Mouse (Mus musculus): ENCODE measurements around the gene Acsbg1. TPM values are rescaled to one million over a fixed set of nuclear protein-coding genes. Genes with fewer than 3 reads are reported as not detected.

Acsbg1 gene
- polyA plus RNA-seq, 1 experiment from 2014 or later: 2.9 TPM

GRCm38 (mm10) chr9:54683814-54684605, 22.3 kb upstream of the Acsbg1 start:
- Histone ChIP-seq H3K9me3 (ENCODE audit: control insufficient read depth, low read length) (no peaks in the 10 kb centered on the region), H3K27me3 (replicated peaks; ENCODE audit: control insufficient read depth, insufficient read depth, low read length) (no peaks in the 10 kb centered on the region), H3K4me1 (ENCODE audit: control insufficient read depth, insufficient read depth, low read length) (no peaks in the 10 kb centered on the region), H3K9ac (ENCODE audit: low read depth, low read length) (no peak overlapping the region), H3K36me3 (ENCODE audit: control insufficient read depth, insufficient read depth, low read length) (no peaks in the 10 kb centered on the region), H3K4me2 (ENCODE audit: low read depth, low read length) (no peak overlapping the region), H3K4me3 (ENCODE audit: low read depth, low read length) (no peak overlapping the region), H3K27ac (replicated peaks; ENCODE audit: low read depth, low read length) (no peak overlapping the region)
- DNase-seq (ENCODE audit: low spot score) (no peak), ATAC-seq (ENCODE audit: low read depth) (no peak)
- WGBS: 64% methylated on average over 6 of the region's 7 CpGs

GRCm38 (mm10) chr9:54682846-54683245, 21.2 kb upstream of the Acsbg1 start:
- Histone ChIP-seq H3K27me3 (replicated peaks; ENCODE audit: control insufficient read depth, insufficient read depth, low read length) (no peaks in the 10 kb centered on the region), H3K4me3 (ENCODE audit: low read depth, low read length) (no peak overlapping the region), H3K4me2 (ENCODE audit: low read depth, low read length) (no peak overlapping the region), H3K4me1 (ENCODE audit: control insufficient read depth, insufficient read depth, low read length) (no peaks in the 10 kb centered on the region), H3K36me3 (ENCODE audit: control insufficient read depth, insufficient read depth, low read length) (no peaks in the 10 kb centered on the region), H3K9me3 (ENCODE audit: control insufficient read depth, low read length) (no peaks in the 10 kb centered on the region), H3K27ac (replicated peaks; ENCODE audit: low read depth, low read length) (no peak overlapping the region), H3K9ac (ENCODE audit: low read depth, low read length) (no peak overlapping the region)
- DNase-seq (ENCODE audit: low spot score) (no peak), ATAC-seq (ENCODE audit: low read depth) (no peak)
- 44% methylated on average over 2 of the region's 4 CpGs for WGBS

GRCm38 (mm10) chr9:54676531-54676986, 14.9 kb upstream of the Acsbg1 start:
- Histone ChIP-seq H3K9me3 (ENCODE audit: control insufficient read depth, low read length) (no peaks in the 10 kb centered on the region), H3K27me3 (replicated peaks; ENCODE audit: control insufficient read depth, insufficient read depth, low read length) (no peaks in the 10 kb centered on the region), H3K4me1 (ENCODE audit: control insufficient read depth, insufficient read depth, low read length) (no peaks in the 10 kb centered on the region), H3K9ac (ENCODE audit: low read depth, low read length) (peak overlapping the region; percentile 36; the same call in 1 of the 2 replicates), H3K36me3 (ENCODE audit: control insufficient read depth, insufficient read depth, low read length) (no peaks in the 10 kb centered on the region), H3K27ac (replicated peaks; ENCODE audit: low read depth, low read length) (no peak overlapping the region), H3K4me3 (ENCODE audit: low read depth, low read length) (peak overlapping the region; percentile 26), H3K4me2 (ENCODE audit: low read depth, low read length) (peak overlapping the region; percentile 55)
- DNase-seq (ENCODE audit: low spot score) (peak; percentile 71), ATAC-seq (ENCODE audit: low read depth) (peak; percentile 85)
- WGBS: 2% methylated on average over 14 of the region's 14 CpGs

- no peak overlapping the region for H3K4me3 ChIP-seq (ENCODE audit: low read depth, low read length)
- DNase-seq (ENCODE audit: low spot score): no peak
Observed at GRCm38 (mm10) chr9:54673887-54674286, 12.2 kb upstream of the Acsbg1 start.

GRCm38 (mm10) chr9:54671962-54672361, 10.3 kb upstream of the Acsbg1 start:
- WGBS: 92% methylated on average over 3 of the region's 3 CpGs
- Histone ChIP-seq H3K27me3 (replicated peaks; ENCODE audit: control insufficient read depth, insufficient read depth, low read length) (no peaks in the 10 kb centered on the region), H3K9me3 (ENCODE audit: control insufficient read depth, low read length) (no peaks in the 10 kb centered on the region), H3K27ac (replicated peaks; ENCODE audit: low read depth, low read length) (no peak overlapping the region), H3K4me1 (ENCODE audit: control insufficient read depth, insufficient read depth, low read length) (no peaks in the 10 kb centered on the region), H3K4me3 (ENCODE audit: low read depth, low read length) (no peak overlapping the region), H3K36me3 (ENCODE audit: control insufficient read depth, insufficient read depth, low read length) (no peaks in the 10 kb centered on the region), H3K4me2 (ENCODE audit: low read depth, low read length) (no peak overlapping the region), H3K9ac (ENCODE audit: low read depth, low read length) (no peak overlapping the region)
- ATAC-seq (ENCODE audit: low read depth) (no peak), DNase-seq (ENCODE audit: low spot score) (no peak)

More at GRCm38 (mm10) chr9:54673887-54674286, 12.2 kb upstream of the Acsbg1 start:
- ATAC-seq (ENCODE audit: low read depth): no peak
- Histone ChIP-seq H3K9me3 (ENCODE audit: control insufficient read depth, low read length) (no peaks in the 10 kb centered on the region), H3K36me3 (ENCODE audit: control insufficient read depth, insufficient read depth, low read length) (no peaks in the 10 kb centered on the region), H3K27ac (replicated peaks; ENCODE audit: low read depth, low read length) (no peak overlapping the region), H3K4me2 (ENCODE audit: low read depth, low read length) (no peak overlapping the region), H3K4me1 (ENCODE audit: control insufficient read depth, insufficient read depth, low read length) (no peaks in the 10 kb centered on the region), H3K27me3 (replicated peaks; ENCODE audit: control insufficient read depth, insufficient read depth, low read length) (no peaks in the 10 kb centered on the region), H3K9ac (ENCODE audit: low read depth, low read length) (no peak overlapping the region)
- WGBS: 87% methylated on average over 13 of the region's 13 CpGs

GRCm38 (mm10) chr9:54668455-54668854, 6.8 kb upstream of the Acsbg1 start:
- H3K27me3 ChIP-seq (replicated peaks; ENCODE audit: control insufficient read depth, insufficient read depth, low read length): no peaks in the 10 kb centered on the region
- H3K27ac ChIP-seq (replicated peaks; ENCODE audit: low read depth, low read length): no peak overlapping the region
- H3K4me1 ChIP-seq (ENCODE audit: control insufficient read depth, insufficient read depth, low read length): no peaks in the 10 kb centered on the region
- no peaks in the 10 kb centered on the region for H3K36me3 ChIP-seq (ENCODE audit: control insufficient read depth, insufficient read depth, low read length)
- H3K9me3 ChIP-seq (ENCODE audit: control insufficient read depth, low read length): no peaks in the 10 kb centered on the region
- 65% methylated on average over 4 of the region's 4 CpGs for WGBS
- no peak overlapping the region for H3K4me3 ChIP-seq (ENCODE audit: low read depth, low read length)
- no peak overlapping the region for H3K4me2 ChIP-seq (ENCODE audit: low read depth, low read length)
- ATAC-seq (ENCODE audit: low read depth): no peak
- no peak for DNase-seq (ENCODE audit: low spot score)
- H3K9ac ChIP-seq (ENCODE audit: low read depth, low read length): no peak overlapping the region

- 94% methylated on average over 3 of the region's 3 CpGs for WGBS
- no peak overlapping the region for H3K27ac ChIP-seq (replicated peaks; ENCODE audit: low read depth, low read length)
- no peak overlapping the region for H3K9ac ChIP-seq (ENCODE audit: low read depth, low read length)
- H3K4me3 ChIP-seq (ENCODE audit: low read depth, low read length): no peak overlapping the region
- no peak overlapping the region for H3K4me2 ChIP-seq (ENCODE audit: low read depth, low read length)
- no peaks in the 10 kb centered on the region for H3K9me3 ChIP-seq (ENCODE audit: control insufficient read depth, low read length)
- no peaks in the 10 kb centered on the region for H3K36me3 ChIP-seq (ENCODE audit: control insufficient read depth, insufficient read depth, low read length)
- H3K4me1 ChIP-seq (ENCODE audit: control insufficient read depth, insufficient read depth, low read length): peaks cover 9% of the 10 kb centered on the region; the same call in 1 of the 2 replicates
- H3K27me3 ChIP-seq (replicated peaks; ENCODE audit: control insufficient read depth, insufficient read depth, low read length): no peaks in the 10 kb centered on the region
- DNase-seq (ENCODE audit: low spot score) (no peak), ATAC-seq (ENCODE audit: low read depth) (no peak)
Observed at GRCm38 (mm10) chr9:54666116-54666515, 4.4 kb upstream of the Acsbg1 start.

- Histone ChIP-seq H3K9ac (ENCODE audit: low read depth, low read length) (no peak overlapping the region), H3K36me3 (ENCODE audit: control insufficient read depth, insufficient read depth, low read length) (no peaks in the 10 kb centered on the region), H3K27ac (replicated peaks; ENCODE audit: low read depth, low read length) (no peak overlapping the region), H3K4me1 (ENCODE audit: control insufficient read depth, insufficient read depth, low read length) (peaks cover 9% of the 10 kb centered on the region; the same call in 1 of the 2 replicates), H3K27me3 (replicated peaks; ENCODE audit: control insufficient read depth, insufficient read depth, low read length) (no peaks in the 10 kb centered on the region), H3K4me2 (ENCODE audit: low read depth, low read length) (no peak overlapping the region), H3K4me3 (ENCODE audit: low read depth, low read length) (no peak overlapping the region), H3K9me3 (ENCODE audit: control insufficient read depth, low read length) (no peaks in the 10 kb centered on the region)
- ATAC-seq (ENCODE audit: low read depth) (no peak), DNase-seq (ENCODE audit: low spot score) (no peak)
- WGBS: 67% methylated on average over 9 of the region's 9 CpGs
Observed at GRCm38 (mm10) chr9:54664358-54664757, 2.7 kb upstream of the Acsbg1 start.

GRCm38 (mm10) chr9:54658773-54659172, 2.9 kb downstream of the Acsbg1 start:
- H3K4me2 ChIP-seq (ENCODE audit: low read depth, low read length): no peak overlapping the region
- ATAC-seq (ENCODE audit: low read depth) (no peak), DNase-seq (ENCODE audit: low spot score) (no peak)
- peaks cover 9% of the 10 kb centered on the region; the same call in 1 of the 2 replicates for H3K4me1 ChIP-seq (ENCODE audit: control insufficient read depth, insufficient read depth, low read length)
- no peaks in the 10 kb centered on the region for H3K36me3 ChIP-seq (ENCODE audit: control insufficient read depth, insufficient read depth, low read length)
- no peak overlapping the region for H3K9ac ChIP-seq (ENCODE audit: low read depth, low read length)
- no peak overlapping the region for H3K27ac ChIP-seq (replicated peaks; ENCODE audit: low read depth, low read length)
- H3K9me3 ChIP-seq (ENCODE audit: control insufficient read depth, low read length): no peaks in the 10 kb centered on the region
- WGBS: 84% methylated on average over 6 of the region's 6 CpGs
- no peak overlapping the region for H3K4me3 ChIP-seq (ENCODE audit: low read depth, low read length)
- H3K27me3 ChIP-seq (replicated peaks; ENCODE audit: control insufficient read depth, insufficient read depth, low read length): no peaks in the 10 kb centered on the region

Measured in embryonic facial prominence, embryonic 14.5 days (tissue).